Mouse (Mus musculus) heart, adult 2 months (tissue): Measurements from ENCODE around the gene Uqcrc1.

Experiments
- CTCF ChIP-seq: fragments of 200-600 bp; IDR thresholded peaks from 2 replicates; pipeline ENCODE4 v1.8.1; 2022; ENCODE audit warnings: antibody characterized with exemption, mild to moderate bottlenecking, moderate library complexity
- POLR2A ChIP-seq: fragments of 200-500 bp; IDR thresholded peaks from 2 replicates; pipeline ENCODE4 v1.6.1; 2011; ENCODE audit warnings: mild to moderate bottlenecking, low read depth, low read length, control low read depth; ENCODE audit not compliant: insufficient read depth

- TF ChIP-seq CTCF = no peak
- no peak for TF ChIP-seq POLR2A
These were observed 9.2 kb downstream of the Uqcrc1 start for GRCm38 (mm10) chr9:108945608-108946007.
